Mouse (Mus musculus): ENCODE data around the gene Ptgs1. TPM values are rescaled to one million over a fixed set of nuclear protein-coding genes. Genes with fewer than 3 reads are reported as not detected.

Gene Ptgs1
- polyA plus RNA-seq, 1 experiment from 2014 or later, result 8.9 TPM

DNA sequence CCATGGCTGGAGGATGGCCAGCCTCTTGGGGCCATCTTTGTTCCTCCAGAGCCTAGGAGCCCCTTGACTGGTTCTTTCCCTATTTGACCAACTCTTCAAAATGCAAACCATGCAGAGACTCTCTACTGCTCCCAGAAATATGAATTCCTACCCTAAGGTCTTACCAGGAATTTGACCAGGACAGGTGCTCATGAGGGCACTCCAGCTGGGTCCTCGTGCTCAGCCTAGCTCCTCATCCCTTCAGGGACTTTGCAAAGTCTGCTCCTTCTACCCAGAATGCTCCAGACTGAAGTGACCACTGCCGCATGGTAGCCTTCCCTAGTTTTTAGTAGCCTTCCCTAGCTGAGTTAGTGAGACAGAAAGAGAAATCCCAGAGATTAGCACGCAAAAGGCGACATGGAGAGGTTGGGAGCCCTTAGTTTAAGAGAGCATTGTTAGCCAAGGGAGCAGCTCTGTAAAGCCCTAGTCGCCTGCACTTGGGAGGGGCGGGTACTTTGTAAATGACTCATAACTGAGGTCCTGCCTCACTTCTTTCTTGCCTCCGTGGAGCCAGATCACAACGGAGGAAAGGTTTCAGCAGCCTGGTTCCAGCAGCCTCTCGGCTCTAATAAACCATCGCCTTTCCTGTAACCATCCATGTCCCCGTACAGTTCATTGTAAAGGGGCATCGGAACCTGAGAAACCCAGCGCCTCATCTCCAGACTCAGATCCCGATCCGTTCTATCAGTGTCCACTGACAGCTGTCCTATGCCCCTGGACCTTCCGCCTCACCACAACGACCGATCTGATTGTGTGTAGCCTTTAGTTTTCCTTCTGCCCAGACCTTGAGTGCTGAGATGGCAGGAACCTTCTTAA is 28.2 kb upstream of the Ptgs1 start:
- Histone ChIP-seq H3K9ac (no peak overlapping the region), H3K36me3 (no peaks in the 10 kb centered on the region), H3K4me2 (replicated peaks) (peak overlapping the region; percentile 70; the same call in 1 of the 2 replicates), H3K9me3 (no peaks in the 10 kb centered on the region), H3K27me3 (peaks cover 69% of the 10 kb centered on the region), H3K4me3 (peak overlapping the region; percentile 31; the same call in 1 of the 2 replicates), H3K27ac (no peak overlapping the region), H3K4me1 (peaks cover 42% of the 10 kb centered on the region)
- ATAC-seq (ENCODE audit: insufficient number of reproducible peaks, insufficient read depth, low FRiP score, low TSS enrichment), result no peak
- WGBS, result 21% methylated on average over 18 of the region's 18 CpGs

GRCm38 (mm10) chr2:36202611-36202880 is 27.7 kb upstream of the Ptgs1 start:
- Histone ChIP-seq H3K4me2 (replicated peaks) (peak overlapping the region; percentile 70), H3K27ac (no peak overlapping the region), H3K36me3 (no peaks in the 10 kb centered on the region), H3K9me3 (no peaks in the 10 kb centered on the region), H3K4me3 (peak overlapping the region; percentile 31), H3K9ac (no peak overlapping the region), H3K4me1 (peaks cover 47% of the 10 kb centered on the region), H3K27me3 (peaks cover 63% of the 10 kb centered on the region)
- 21% methylated on average over 5 of the region's 5 CpGs for WGBS
- no peak for ATAC-seq (ENCODE audit: insufficient number of reproducible peaks, insufficient read depth, low FRiP score, low TSS enrichment)

GRCm38 (mm10) chr2:36203011-36203825 is 27.0 kb upstream of the Ptgs1 start:
- no peak for ATAC-seq (ENCODE audit: insufficient number of reproducible peaks, insufficient read depth, low FRiP score, low TSS enrichment)
- no peaks in the 10 kb centered on the region for H3K9me3 ChIP-seq
- H3K36me3 ChIP-seq, result no peaks in the 10 kb centered on the region
- 1% methylated on average over 39 of the region's 39 CpGs for WGBS
- H3K27me3 ChIP-seq, result peaks cover 60% of the 10 kb centered on the region
- peak overlapping the region; percentile 32 for H3K9ac ChIP-seq
- peaks cover 47% of the 10 kb centered on the region for H3K4me1 ChIP-seq
- no peak overlapping the region for H3K27ac ChIP-seq
- peak overlapping the region; percentile 70 for H3K4me2 ChIP-seq (replicated peaks)
- peak overlapping the region; percentile 31 for H3K4me3 ChIP-seq

GRCm38 (mm10) chr2:36204595-36204994 is 25.6 kb upstream of the Ptgs1 start:
- H3K36me3 ChIP-seq, result no peaks in the 10 kb centered on the region
- no peak overlapping the region for H3K9ac ChIP-seq
- ATAC-seq (ENCODE audit: insufficient number of reproducible peaks, insufficient read depth, low FRiP score, low TSS enrichment), result no peak
- H3K27ac ChIP-seq, result no peak overlapping the region
- peaks cover 53% of the 10 kb centered on the region for H3K27me3 ChIP-seq
- H3K4me1 ChIP-seq, result peaks cover 40% of the 10 kb centered on the region
- no peaks in the 10 kb centered on the region for H3K9me3 ChIP-seq
- no peak overlapping the region for H3K4me3 ChIP-seq
- 59% methylated on average over 4 of the region's 4 CpGs for WGBS
- no peak overlapping the region for H3K4me2 ChIP-seq (replicated peaks)

- Histone ChIP-seq H3K9ac (no peak overlapping the region), H3K27me3 (peaks cover 47% of the 10 kb centered on the region), H3K4me2 (replicated peaks) (no peak overlapping the region), H3K36me3 (no peaks in the 10 kb centered on the region), H3K4me1 (peaks cover 55% of the 10 kb centered on the region), H3K4me3 (no peak overlapping the region), H3K9me3 (no peaks in the 10 kb centered on the region), H3K27ac (peak overlapping the region; percentile 50)
- 11% methylated on average over 11 of the region's 11 CpGs for WGBS
- peak; percentile 42; the same call in 1 of the 2 replicates for ATAC-seq (ENCODE audit: insufficient number of reproducible peaks, insufficient read depth, low FRiP score, low TSS enrichment)
Observed at GRCm38 (mm10) chr2:36207071-36207470, 23.2 kb upstream of the Ptgs1 start.

GRCm38 (mm10) chr2:36210796-36211195 is 19.4 kb upstream of the Ptgs1 start:
- Histone ChIP-seq H3K27me3 (peaks cover 15% of the 10 kb centered on the region), H3K4me1 (peaks cover 54% of the 10 kb centered on the region), H3K9me3 (no peaks in the 10 kb centered on the region), H3K36me3 (no peaks in the 10 kb centered on the region), H3K9ac (no peak overlapping the region), H3K4me3 (peak overlapping the region; percentile 6; the same call in 1 of the 2 replicates), H3K4me2 (replicated peaks) (peak overlapping the region; percentile 31; the same call in 1 of the 2 replicates), H3K27ac (no peak overlapping the region)
- no peak for ATAC-seq (ENCODE audit: insufficient number of reproducible peaks, insufficient read depth, low FRiP score, low TSS enrichment)
- WGBS, result 5% methylated on average over 34 of the region's 34 CpGs

GRCm38 (mm10) chr2:36211785-36212184 is 18.4 kb upstream of the Ptgs1 start:
- ATAC-seq (ENCODE audit: insufficient number of reproducible peaks, insufficient read depth, low FRiP score, low TSS enrichment), result 0 out of 2 replicates have a peak, but pooled peaks have one; percentile 7
- WGBS, result 2% methylated on average over 7 of the region's 7 CpGs
- H3K27ac ChIP-seq, result peak overlapping the region; percentile 54

GRCm38 (mm10) chr2:36213108-36213507 is 17.1 kb upstream of the Ptgs1 start:
- Histone ChIP-seq H3K9ac (no peak overlapping the region), H3K4me2 (replicated peaks) (no peak overlapping the region), H3K4me1 (peaks cover 54% of the 10 kb centered on the region), H3K9me3 (no peaks in the 10 kb centered on the region), H3K27ac (peak overlapping the region; percentile 36; the same call in 1 of the 2 replicates), H3K4me3 (no peak overlapping the region), H3K27me3 (peaks cover 15% of the 10 kb centered on the region), H3K36me3 (no peaks in the 10 kb centered on the region)
- ATAC-seq (ENCODE audit: insufficient number of reproducible peaks, insufficient read depth, low FRiP score, low TSS enrichment), result no peak
- WGBS, result 45% methylated on average over 7 of the region's 7 CpGs

More at GRCm38 (mm10) chr2:36211785-36212184, 18.4 kb upstream of the Ptgs1 start:
- H3K4me3 ChIP-seq, result no peak overlapping the region
- 0 out of 2 replicates have a peak overlapping the region, but pooled peaks have one; percentile 9 for H3K4me2 ChIP-seq (replicated peaks)
- peaks cover 15% of the 10 kb centered on the region for H3K27me3 ChIP-seq
- peaks cover 52% of the 10 kb centered on the region for H3K4me1 ChIP-seq
- H3K9me3 ChIP-seq, result no peaks in the 10 kb centered on the region
- no peaks in the 10 kb centered on the region for H3K36me3 ChIP-seq
- no peak overlapping the region for H3K9ac ChIP-seq

GRCm38 (mm10) chr2:36214023-36214422 is 16.2 kb upstream of the Ptgs1 start:
- H3K9me3 ChIP-seq, result no peaks in the 10 kb centered on the region
- no peaks in the 10 kb centered on the region for H3K36me3 ChIP-seq
- WGBS, result 7% methylated on average over 8 of the region's 8 CpGs
- H3K27me3 ChIP-seq, result peaks cover 15% of the 10 kb centered on the region
- no peak overlapping the region for H3K4me2 ChIP-seq (replicated peaks)
- ATAC-seq (ENCODE audit: insufficient number of reproducible peaks, insufficient read depth, low FRiP score, low TSS enrichment), result peak; percentile 58
- peaks cover 55% of the 10 kb centered on the region for H3K4me1 ChIP-seq
- no peak overlapping the region for H3K9ac ChIP-seq
- H3K27ac ChIP-seq, result no peak overlapping the region
- no peak overlapping the region for H3K4me3 ChIP-seq

DNA sequence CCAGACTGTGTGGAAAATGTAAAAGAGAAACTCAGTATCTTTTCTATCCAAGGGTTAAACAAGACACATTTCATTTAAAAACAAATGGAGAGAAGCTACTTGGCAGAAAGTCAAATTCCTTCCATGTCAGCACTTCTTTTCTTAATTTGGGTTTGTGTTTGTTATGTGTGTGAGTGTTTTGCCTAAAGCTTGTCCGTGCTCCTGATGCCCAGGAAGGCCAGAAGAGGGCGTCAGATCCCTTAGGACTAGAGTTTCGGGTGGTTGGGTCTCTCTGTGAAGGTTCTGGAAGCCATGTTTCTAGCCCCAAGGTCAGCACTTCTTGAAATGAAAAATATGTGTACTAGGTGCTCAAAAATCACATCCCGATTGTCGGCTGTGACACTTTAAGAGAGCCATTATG is 15.8 kb upstream of the Ptgs1 start:
- WGBS, result 59% methylated on average over 5 of the region's 5 CpGs
- no peaks in the 10 kb centered on the region for H3K9me3 ChIP-seq
- peaks cover 55% of the 10 kb centered on the region for H3K4me1 ChIP-seq
- no peak overlapping the region for H3K27ac ChIP-seq
- peaks cover 15% of the 10 kb centered on the region for H3K27me3 ChIP-seq
- no peak for ATAC-seq (ENCODE audit: insufficient number of reproducible peaks, insufficient read depth, low FRiP score, low TSS enrichment)
- H3K9ac ChIP-seq, result no peak overlapping the region
- H3K36me3 ChIP-seq, result no peaks in the 10 kb centered on the region
- no peak overlapping the region for H3K4me2 ChIP-seq (replicated peaks)
- H3K4me3 ChIP-seq, result no peak overlapping the region

DNA sequence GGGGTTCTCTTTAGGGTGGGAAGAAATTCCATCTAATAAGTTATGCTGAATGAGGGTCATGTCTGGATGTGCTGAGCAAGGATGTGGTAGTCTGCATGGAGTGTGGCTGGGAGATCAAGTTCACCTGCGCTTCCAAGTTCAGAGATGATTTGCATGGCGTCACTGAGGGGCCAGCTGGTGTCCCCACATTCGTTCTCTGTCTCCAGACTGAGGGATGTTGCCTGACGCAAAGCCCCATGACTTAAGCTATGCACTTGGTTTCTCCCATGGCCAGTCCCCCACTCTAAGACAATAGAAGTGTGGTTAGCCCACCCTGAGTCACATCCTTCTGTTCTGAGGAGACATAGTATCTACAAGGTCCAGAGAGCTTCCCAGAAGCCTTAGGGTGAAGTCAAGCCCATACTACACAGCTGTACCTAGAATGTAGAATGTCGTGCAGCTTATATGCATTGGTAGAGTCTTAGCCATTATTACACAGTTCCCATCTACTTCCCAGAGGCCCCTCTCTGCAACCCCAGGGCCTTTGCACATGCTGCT is 15.0 kb upstream of the Ptgs1 start:
- ATAC-seq (ENCODE audit: insufficient number of reproducible peaks, insufficient read depth, low FRiP score, low TSS enrichment), result no peak
- H3K27ac ChIP-seq, result no peak overlapping the region
- H3K9ac ChIP-seq, result no peak overlapping the region
- WGBS, result 92% methylated on average over 5 of the region's 5 CpGs
- H3K27me3 ChIP-seq, result peaks cover 10% of the 10 kb centered on the region
- no peak overlapping the region for H3K4me2 ChIP-seq (replicated peaks)
- peaks cover 55% of the 10 kb centered on the region for H3K4me1 ChIP-seq
- no peaks in the 10 kb centered on the region for H3K9me3 ChIP-seq
- H3K36me3 ChIP-seq, result no peaks in the 10 kb centered on the region
- H3K4me3 ChIP-seq, result no peak overlapping the region

All from embryonic facial prominence, embryonic 12.5 days (tissue).